In genomic region chr3:37641796-37642680, GRCm38 (mm10) we compare ENCODE assay signal across 8 mouse cellular contexts. TPM values are rescaled to one million over a fixed set of nuclear protein-coding genes. Genes with fewer than 3 reads are reported as not detected.
DNase-seq lines count a peak whose midpoint lies in the region; ATAC-seq and TF ChIP-seq lines count a peak whose summit lies in the region.

No protein-coding gene starts in this region.

- intact Hi-C loops in gastrocnemius, adult 2 months (cut with DNase I): loop anchor here (1.0 to 5.0 kb wide), 6 partner anchors 125 to 560 kb away; no protein-coding TSS in a partner anchor

- peak overlapping the region; percentile 92 for H3K27ac ChIP-seq in gastrocnemius, adult 2 months

- ATAC-seq in activated CD4-positive, CD25-positive, alpha-beta regulatory T cell, adult 4 months: no peak

- no peak for TF ChIP-seq CTCF in gastrocnemius, adult 2 months (IDR thresholded peaks at IDR 0.05)

- H3K4me3 ChIP-seq in gastrocnemius, adult 2 months: peak overlapping the region; percentile 84

- DNase-seq in gastrocnemius, adult 2 months: peak; percentile 45
- no peak for DNase-seq in gastrocnemius, postnatal 25 days
- peak; percentile 45 to 63 for DNase-seq in heart, adult 18-20 months
- DNase-seq in kidney, adult 18-20 months: peak; percentile 44
- peak; percentile 52 for DNase-seq in lung, postnatal 10 days
- no peak for DNase-seq in right cerebral cortex, postnatal 36 days (ENCODE audit: low spot score in 2 of 2)
- no peak for DNase-seq in right cerebral cortex, postnatal 14 days

RNA-seq across cellular contexts. Expression of gene Spry1, which starts 2.3 kb away (rescaled TPM):
- 10 to 100 TPM; 12.3 to 21.8 TPM for total RNA-seq in gastrocnemius, adult 2 months (2021)
- total RNA-seq in gastrocnemius, postnatal 25 days (2021): 10 to 100 TPM; 18.8 to 21.5 TPM
- 10 to 100 TPM; 22.8 to 25.3 TPM for total RNA-seq in heart, adult 18-20 months (2021)
- polyA plus RNA-seq in activated CD4-positive, CD25-positive, alpha-beta regulatory T cell, adult 4 months (2017; shearing (Covaris generic)): 10 to 100 TPM; 10.2 to 10.3 TPM

Comparison
In these comparisons a context has a peak if more than half of its experiments do, and no peak if none do; other contexts are left out.
1. DNase-seq: peak in gastrocnemius, adult 2 months (single experiment), heart, adult 18-20 months (2 of 2), kidney, adult 18-20 months (single experiment) and lung, postnatal 10 days (single experiment); none in gastrocnemius, postnatal 25 days (single experiment), right cerebral cortex, postnatal 36 days (0 of 2) and right cerebral cortex, postnatal 14 days (single experiment).